ENCODE assay signal across 22 mouse cellular contexts in genomic region chr16:78040149-78040920, GRCm38 (mm10).
DNase-seq lines count a peak whose midpoint lies in the region; ATAC-seq and TF ChIP-seq lines count a peak whose summit lies in the region.
"Had no signal": no experiment of that assay in that cellular context is flagged by ENCODE, and none has a peak within 500 bp of the region (broad histone marks: within the 10 kb centered on the region; RNA-seq: fewer than 3 reads in every experiment).

No protein-coding gene starts in this region.

- H3K36me3 ChIP-seq in kidney, postnatal 0 days (ENCODE audit: insufficient read depth, low read length) = no peaks in the 10 kb centered on the region
- no peaks in the 10 kb centered on the region for H3K36me3 ChIP-seq in stomach, embryonic 14.5 days (ENCODE audit: control insufficient read depth, insufficient read depth, low read length)
- H3K36me3 ChIP-seq in stomach, postnatal 0 days (ENCODE audit: control insufficient read depth, insufficient read depth, low read length) = no peaks in the 10 kb centered on the region
- H3K36me3 ChIP-seq in limb, embryonic 12.5 days = no peaks in the 10 kb centered on the region
- H3K36me3 ChIP-seq: heart, embryonic 10.5 days; neural tube, embryonic 15.5 days had no signal

- H3K9me3 ChIP-seq in kidney, postnatal 0 days (replicated peaks; ENCODE audit: low read length) = no peaks in the 10 kb centered on the region
- H3K9me3 ChIP-seq in stomach, embryonic 14.5 days (ENCODE audit: control insufficient read depth, low read depth, low read length) = no peaks in the 10 kb centered on the region
- no peaks in the 10 kb centered on the region for H3K9me3 ChIP-seq in stomach, postnatal 0 days (ENCODE audit: control insufficient read depth, low read length)
- no peaks in the 10 kb centered on the region for H3K9me3 ChIP-seq in limb, embryonic 12.5 days
- H3K9me3 ChIP-seq: forebrain, embryonic 13.5 days; heart, embryonic 10.5 days; neural tube, embryonic 15.5 days had no signal

- TF ChIP-seq CTCF in kidney, postnatal 0 days (IDR thresholded peaks at IDR 0.05; ENCODE audit: low read depth) = no peak
- TF ChIP-seq CTCF in stomach, postnatal 0 days (IDR thresholded peaks at IDR 0.05; ENCODE audit: low read depth) = no peak

- no peak overlapping the region for H3K4me3 ChIP-seq in kidney, postnatal 0 days (replicated peaks; ENCODE audit: low read depth, low read length)
- H3K4me3 ChIP-seq in stomach, embryonic 14.5 days (ENCODE audit: low read depth, low read length) = no peak overlapping the region
- no peak overlapping the region for H3K4me3 ChIP-seq in stomach, postnatal 0 days (ENCODE audit: low read depth, low read length)
- no peak overlapping the region for H3K4me3 ChIP-seq in limb, embryonic 12.5 days (replicated peaks)
- H3K4me3 ChIP-seq: erythroblast, embryonic 14.5 days; forebrain, embryonic 13.5 days; heart, embryonic 10.5 days; layer of hippocampus, adult 2 months; neural tube, embryonic 15.5 days had no signal

- no peaks in the 10 kb centered on the region for H3K4me1 ChIP-seq in kidney, postnatal 0 days (replicated peaks; ENCODE audit: insufficient read depth, low read length)
- H3K4me1 ChIP-seq in stomach, embryonic 14.5 days (ENCODE audit: control insufficient read depth, insufficient read depth, low read length) = no peaks in the 10 kb centered on the region
- H3K4me1 ChIP-seq in stomach, postnatal 0 days (replicated peaks; ENCODE audit: control insufficient read depth, insufficient read depth) = no peaks in the 10 kb centered on the region
- H3K4me1 ChIP-seq in limb, embryonic 12.5 days (replicated peaks) = peaks cover 5% of the 10 kb centered on the region
- H3K4me1 ChIP-seq: forebrain, embryonic 13.5 days; heart, embryonic 10.5 days had no signal

- 28% methylated on average over 4 of the region's 4 CpGs for WGBS in kidney, postnatal 0 days
- 32% methylated on average over 4 of the region's 4 CpGs for WGBS in stomach, embryonic 14.5 days
- 48% methylated on average over 4 of the region's 4 CpGs for WGBS in stomach, postnatal 0 days
- 38% methylated on average over 4 of the region's 4 CpGs for WGBS in limb, embryonic 12.5 days

- TF ChIP-seq EP300 in stomach, postnatal 0 days (optimal IDR thresholded peaks at IDR 0.05) = no peak

- peak; percentile 59; the same call in 1 of the 2 replicates for ATAC-seq in kidney, postnatal 0 days (replicated peaks; ENCODE audit: low FRiP score, low read depth)
- ATAC-seq in stomach, embryonic 14.5 days (ENCODE audit: insufficient number of reproducible peaks, insufficient read depth, low FRiP score, low read depth) = peak; percentile 61; the same call in 1 of the 2 replicates
- no peak for ATAC-seq in stomach, postnatal 0 days (ENCODE audit: low FRiP score, low TSS enrichment)
- ATAC-seq in limb, embryonic 12.5 days (ENCODE audit: insufficient number of reproducible peaks, insufficient read depth, low FRiP score, low TSS enrichment, low read depth) = 0 out of 2 replicates have a peak, but pooled peaks have one; percentile 37
- ATAC-seq: forebrain, embryonic 13.5 days; inflammation-experienced regulatory T-cells, adult 6 months had no signal

- H3K9ac ChIP-seq in kidney, postnatal 0 days (ENCODE audit: low read depth, low read length) = no peak overlapping the region
- H3K9ac ChIP-seq in stomach, embryonic 14.5 days (replicated peaks; ENCODE audit: low read depth, low read length) = no peak overlapping the region
- no peak overlapping the region for H3K9ac ChIP-seq in stomach, postnatal 0 days (ENCODE audit: low read length)
- no peak overlapping the region for H3K9ac ChIP-seq in limb, embryonic 12.5 days (replicated peaks)
- H3K9ac ChIP-seq: forebrain, embryonic 13.5 days; hindbrain, embryonic 14.5 days; neural tube, embryonic 15.5 days had no signal

- H3K4me2 ChIP-seq in kidney, postnatal 0 days (ENCODE audit: low read length) = no peak overlapping the region
- H3K4me2 ChIP-seq in stomach, embryonic 14.5 days (replicated peaks; ENCODE audit: low read depth, low read length) = no peak overlapping the region
- no peak overlapping the region for H3K4me2 ChIP-seq in stomach, postnatal 0 days (replicated peaks; ENCODE audit: low read depth)
- no peak overlapping the region for H3K4me2 ChIP-seq in limb, embryonic 12.5 days
- H3K4me2 ChIP-seq: forebrain, embryonic 13.5 days; hindbrain, embryonic 14.5 days; neural tube, embryonic 15.5 days had no signal

- peak; percentile 55 for DNase-seq in kidney, postnatal 0 days (ENCODE audit: low spot score)
- no peak for DNase-seq in kidney, postnatal 25 days
- no peak for DNase-seq in stomach, postnatal 0 days (ENCODE audit: low spot score)
- no peak for DNase-seq in left cerebral cortex, adult 8-10 months (ENCODE audit: low spot score in 2 of 2)
- no peak for DNase-seq in cerebellum, adult 11 months
- DNase-seq: adrenal gland, adult 8-10 months; cerebellum, adult 18-20 months; cerebellum, postnatal 14 days; heart, postnatal 4 days; kidney, adult 18-20 months; lung, postnatal 4 days; right cerebral cortex, adult 18-20 months; right cerebral cortex, postnatal 4 days had no signal

- H3K27me3 ChIP-seq in kidney, postnatal 0 days (ENCODE audit: insufficient read depth, low read length) = no peaks in the 10 kb centered on the region
- H3K27me3 ChIP-seq in stomach, embryonic 14.5 days (ENCODE audit: control insufficient read depth, insufficient read depth, low read length) = no peaks in the 10 kb centered on the region
- no peaks in the 10 kb centered on the region for H3K27me3 ChIP-seq in stomach, postnatal 0 days (ENCODE audit: control insufficient read depth, insufficient read depth, low read length)
- no peaks in the 10 kb centered on the region for H3K27me3 ChIP-seq in limb, embryonic 12.5 days
- H3K27me3 ChIP-seq: forebrain, embryonic 13.5 days; neural tube, embryonic 15.5 days had no signal

- H3K27ac ChIP-seq in kidney, postnatal 0 days = no peak overlapping the region
- peak overlapping the region; percentile 33; the same call in 1 of the 2 replicates for H3K27ac ChIP-seq in stomach, embryonic 14.5 days (ENCODE audit: low read length)
- H3K27ac ChIP-seq in stomach, postnatal 0 days (replicated peaks) = no peak overlapping the region
- H3K27ac ChIP-seq in limb, embryonic 12.5 days = no peak overlapping the region
- H3K27ac ChIP-seq: forebrain, embryonic 13.5 days; heart, embryonic 10.5 days; hindbrain, embryonic 14.5 days; layer of hippocampus, adult 2 months; neural tube, embryonic 15.5 days had no signal
